22 mouse cellular contexts compared by ENCODE assay signal in genomic region chr11:16001953-16002352, GRCm38 (mm10).
"Had no signal": no experiment of that assay in that cellular context is flagged by ENCODE, and none has a peak within 500 bp of the region (broad histone marks: within the 10 kb centered on the region; RNA-seq: fewer than 3 reads in every experiment).

No protein-coding gene starts in this region.

- ATAC-seq: hindbrain, embryonic 16.5 days; hindbrain, postnatal 0 days; inflammation-experienced regulatory T-cells, adult 6 months; intestine, embryonic 15.5 days; intestine, embryonic 16.5 days; intestine, postnatal 0 days had no signal

- DNase-seq: heart, postnatal 10 days; heart, postnatal 14 days; heart, postnatal 36 days; heart, postnatal 4 days; kidney, adult 11 months; kidney, adult 18-20 months; kidney, adult 2 months; kidney, adult 8-10 months; kidney, adult 9 months; kidney, postnatal 10 days; kidney, postnatal 14 days; kidney, postnatal 25 days; kidney, postnatal 36 days; kidney, postnatal 4 days; layer of hippocampus, adult 9-11 months; layer of hippocampus, postnatal 36 days had no signal
